Mouse (Mus musculus) neural tube, embryonic 13.5 days (tissue): ENCODE measurements around the gene Zfp119b. TPM values are rescaled to one million over a fixed set of nuclear protein-coding genes. Genes with fewer than 3 reads are reported as not detected.
"Not testable (repeated sequence)": the region's sequence is repeated elsewhere in the genome, so short reads cannot be mapped to it uniquely, and the experiment has no call there.

Source experiments
- ATAC-seq: fragments of 200-750 bp; cut with Nextera tagmentation; 2 replicates; pipeline ENCODE4 v1.8.0; 2017; ENCODE audit warnings: low read depth, mild to moderate bottlenecking, moderate TSS enrichment, moderate library complexity
- H3K27ac ChIP-seq: fragments of 300-500 bp; sonication (generic); replicated peaks from 2 replicates; pipeline ENCODE4 v1.5.1; 2015; ENCODE audit warnings: moderate library complexity, mild to moderate bottlenecking, inconsistent platforms
- H3K27me3 ChIP-seq: fragments of 300-500 bp; sonication (generic); 2 replicates; pipeline ENCODE4 v1.6.1; 2015; ENCODE audit warnings: mild to moderate bottlenecking, inconsistent platforms
- H3K36me3 ChIP-seq: fragments of 300-500 bp; sonication (generic); 2 replicates; pipeline ENCODE4 v1.6.1; 2015; ENCODE audit warnings: mild to moderate bottlenecking, inconsistent platforms
- H3K4me1 ChIP-seq: fragments of 300-500 bp; sonication (generic); replicated peaks from 2 replicates; pipeline ENCODE4 v1.6.1; 2015; ENCODE audit warnings: inconsistent platforms
- H3K4me2 ChIP-seq: fragments of 300-500 bp; sonication (generic); 2 replicates; pipeline ENCODE4 v1.6.1; 2015; ENCODE audit warnings: inconsistent platforms, mild to moderate bottlenecking, moderate library complexity
- H3K4me3 ChIP-seq: fragments of 300-500 bp; sonication (generic); 2 replicates; pipeline ENCODE4 v1.5.1; 2015; ENCODE audit warnings: mild to moderate bottlenecking, inconsistent platforms
- H3K9ac ChIP-seq: fragments of 300-500 bp; sonication (generic); 2 replicates; pipeline ENCODE4 v1.6.1; 2015; ENCODE audit warnings: moderate library complexity, mild to moderate bottlenecking, inconsistent platforms
- H3K9me3 ChIP-seq: fragments of 300-500 bp; sonication (generic); 2 replicates; pipeline ENCODE4 v1.6.1; 2016; ENCODE audit warnings: inconsistent platforms
- WGBS: fragments of 180-500 bp; shearing (Covaris S2); methylation state at CpG from one replicate; pipeline ENCODE4 v1.1.7; 2015; 5-methylcytosine and 5-hydroxymethylcytosine counted together
- polyA plus RNA-seq: library from polyadenylated mRNA; unstranded; fragments of >200 nt; fragmentation: Nextera tagmentation; extraction: Ambion mirVana; gene quantifications from 2 replicates; pipeline ENCODE4 v1.2.1, GENCODE M21; 2015

Zfp119b gene
- polyA plus RNA-seq, 1 experiment from 2014 or later: 9.0 TPM

DNA sequence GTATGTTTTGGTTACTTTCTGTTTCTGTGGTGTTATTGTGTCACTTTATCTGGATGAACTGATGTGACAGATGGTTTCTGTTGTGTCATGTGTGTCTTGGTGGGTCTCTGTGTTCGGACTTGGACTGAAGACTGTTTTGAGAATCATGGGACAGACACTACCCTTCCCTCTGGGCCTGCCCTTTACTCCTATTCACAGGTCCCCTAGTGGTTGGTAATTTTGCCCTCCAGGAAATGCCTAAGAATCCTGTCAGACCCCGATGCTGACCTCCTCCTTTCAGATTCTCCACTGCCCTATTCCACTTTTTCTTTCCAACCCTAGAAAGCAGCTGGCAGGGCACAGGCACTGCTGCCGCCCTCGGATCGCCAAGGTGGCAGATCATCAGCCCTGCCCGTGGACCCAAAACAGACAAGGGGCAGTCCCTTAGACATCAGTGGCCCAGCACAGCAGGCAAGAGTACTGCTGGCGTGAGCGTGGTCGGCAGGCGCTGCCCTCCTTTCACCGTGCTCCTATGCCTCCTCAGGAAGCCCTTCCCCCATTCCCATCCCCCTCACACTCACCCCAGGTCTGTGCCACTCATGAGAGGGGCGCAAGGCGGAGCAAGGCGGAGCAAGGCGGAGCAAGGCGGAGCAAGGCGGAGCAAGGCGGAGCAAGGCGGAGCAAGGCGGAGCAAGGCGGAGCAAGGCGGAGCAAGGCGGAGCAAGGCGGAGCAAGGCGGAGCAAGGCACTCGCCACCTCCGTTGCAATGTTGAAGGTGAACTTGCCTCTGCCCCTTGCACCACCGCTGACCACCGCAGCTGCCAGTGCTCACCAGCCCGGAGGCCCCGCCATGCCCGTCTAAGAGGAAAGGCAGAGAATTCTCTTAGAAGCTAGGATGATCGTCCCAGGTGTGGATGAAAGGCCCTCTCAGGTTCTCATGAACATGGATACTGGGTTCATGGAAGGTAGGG lies 17.5 kb downstream of the Zfp119b start:
- Histone ChIP-seq H3K4me3 (peak overlapping the region; percentile 60), H3K4me2 (peak overlapping the region; percentile 66), H3K27me3 (no peaks in the 10 kb centered on the region), H3K36me3 (no peaks in the 10 kb centered on the region), H3K9ac (peak overlapping the region; percentile 83), H3K4me1 (peaks cover 4% of the 10 kb centered on the region), H3K9me3 (no peaks in the 10 kb centered on the region), H3K27ac (peak overlapping the region; percentile 86)
- 1% methylated on average over 33 of the region's 33 CpGs for WGBS
- peak; percentile 99 for ATAC-seq

- H3K27me3 ChIP-seq: no peaks in the 10 kb centered on the region
- H3K36me3 ChIP-seq: no peaks in the 10 kb centered on the region
- ATAC-seq: no peak
- no peak overlapping the region for H3K27ac ChIP-seq
- H3K4me3 ChIP-seq: no peak overlapping the region
- H3K9ac ChIP-seq: no peak overlapping the region
- no peaks in the 10 kb centered on the region for H3K9me3 ChIP-seq
- H3K4me1 ChIP-seq: no peaks in the 10 kb centered on the region
- H3K4me2 ChIP-seq: no peak overlapping the region
Observed at GRCm38 (mm10) chr17:55906669-55907068, 42.6 kb downstream of the Zfp119b start.

DNA sequence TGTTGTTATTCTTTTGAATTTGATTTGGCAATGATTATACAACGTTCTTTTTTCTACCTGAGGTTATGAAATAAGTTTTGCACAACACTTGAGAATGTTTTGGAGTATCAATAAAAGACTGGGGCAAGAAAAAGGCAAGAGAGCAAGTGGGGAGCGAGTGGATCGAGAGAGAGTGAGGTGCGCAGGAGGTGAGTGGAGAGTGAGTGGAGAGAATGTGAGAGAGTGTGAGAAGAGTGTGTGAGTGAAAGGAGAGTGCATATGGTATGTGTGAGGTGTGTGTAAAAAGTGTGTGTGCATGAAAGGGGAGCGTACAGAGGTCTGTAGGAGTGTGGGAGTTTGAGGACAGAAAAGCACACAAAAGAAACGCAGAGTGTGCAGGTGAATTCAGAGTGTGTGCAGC lies 45.2 kb downstream of the Zfp119b start:
- no peak for ATAC-seq
- 0 out of 2 replicates have a peak, but pooled peaks cover under 1% of the 10 kb centered on the region for H3K9me3 ChIP-seq
- H3K9ac ChIP-seq: no peak overlapping the region
- no peaks in the 10 kb centered on the region for H3K4me1 ChIP-seq
- 79% methylated on average over 6 of the region's 6 CpGs for WGBS
- no peaks in the 10 kb centered on the region for H3K27me3 ChIP-seq
- H3K4me2 ChIP-seq: no peak overlapping the region
- no peak overlapping the region for H3K4me3 ChIP-seq
- 0 out of 2 replicates have a peak, but pooled peaks cover 5% of the 10 kb centered on the region for H3K36me3 ChIP-seq
- no peak overlapping the region for H3K27ac ChIP-seq

DNA sequence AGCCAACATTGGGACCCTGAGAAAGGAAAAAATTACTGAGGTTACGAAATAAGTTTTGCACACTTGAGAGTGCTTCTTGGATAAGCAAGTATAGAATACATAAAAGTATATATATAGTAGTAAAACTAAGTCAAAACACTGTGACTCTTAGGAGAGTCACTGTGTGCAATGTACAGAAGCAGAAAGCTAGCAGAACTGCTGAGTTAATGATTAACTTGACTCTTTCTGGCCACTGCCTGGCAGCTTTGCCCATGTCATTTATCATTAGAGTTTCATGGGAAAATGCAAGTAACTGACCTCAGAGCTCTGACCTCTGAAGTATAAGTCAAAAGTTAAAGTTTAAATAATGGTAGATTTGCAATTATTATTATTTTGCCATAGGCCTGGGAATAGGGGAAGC lies 45.6 kb downstream of the Zfp119b start:
- no peak for ATAC-seq
- Histone ChIP-seq H3K27me3 (no peaks in the 10 kb centered on the region), H3K4me2 (no peak overlapping the region), H3K36me3 (0 out of 2 replicates have a peak, but pooled peaks cover 8% of the 10 kb centered on the region), H3K9me3 (0 out of 2 replicates have a peak, but pooled peaks cover 3% of the 10 kb centered on the region), H3K4me1 (no peaks in the 10 kb centered on the region), H3K9ac (no peak overlapping the region), H3K27ac (no peak overlapping the region), H3K4me3 (no peak overlapping the region)
- 96% methylated on average over 1 of the region's 1 CpGs for WGBS

GRCm38 (mm10) chr17:55903087-55903486 lies 46.2 kb downstream of the Zfp119b start:
- H3K4me2 ChIP-seq: no peak overlapping the region
- WGBS: 68% methylated on average over 2 of the region's 2 CpGs
- H3K9ac ChIP-seq: no peak overlapping the region
- no peak overlapping the region for H3K4me3 ChIP-seq
- no peak overlapping the region for H3K27ac ChIP-seq
- no peaks in the 10 kb centered on the region for H3K27me3 ChIP-seq
- peaks cover 14% of the 10 kb centered on the region for H3K36me3 ChIP-seq
- ATAC-seq: no peak
- peaks cover 9% of the 10 kb centered on the region for H3K9me3 ChIP-seq
- H3K4me1 ChIP-seq: no peaks in the 10 kb centered on the region

DNA sequence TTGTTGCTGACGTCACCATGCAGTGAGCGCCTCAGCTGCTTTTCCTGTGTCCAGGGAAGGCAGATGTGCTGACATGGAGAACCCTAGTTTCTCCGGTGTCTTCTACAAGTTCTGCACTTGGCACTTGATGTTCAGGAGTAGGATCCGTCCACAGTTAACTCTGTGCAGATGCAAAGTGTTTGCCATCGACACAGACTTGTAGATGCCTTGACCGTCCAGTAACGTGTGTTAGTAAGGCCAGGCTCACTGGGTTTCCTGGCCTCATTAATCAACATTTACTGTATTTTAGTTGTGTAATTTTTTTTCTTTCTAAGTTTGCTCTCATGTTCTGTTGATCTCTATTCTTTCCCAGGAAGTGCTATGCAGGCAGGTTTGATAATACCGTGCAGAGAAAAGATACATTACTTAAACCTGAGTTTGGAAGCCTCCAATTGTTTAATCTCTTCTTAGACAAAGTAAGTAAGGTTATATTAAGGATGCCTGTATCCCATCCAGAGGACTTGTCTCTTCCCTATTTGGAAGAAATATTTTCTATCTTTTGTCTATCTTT lies 56.8 kb downstream of the Zfp119b start:
- H3K27me3 ChIP-seq, H3K9me3 ChIP-seq, ATAC-seq: not testable (repeated sequence)
- Histone ChIP-seq H3K36me3 (peaks cover 20% of the 10 kb centered on the region), H3K27ac (peak overlapping the region; percentile 69), H3K4me1 (peaks cover 11% of the 10 kb centered on the region), H3K9ac (peak overlapping the region; percentile 64), H3K4me2 (peak overlapping the region; percentile 58), H3K4me3 (peak overlapping the region; percentile 48)
- 13% methylated on average over 6 of the region's 8 CpGs for WGBS

Other genes with a start within 250 kb of the Zfp119b start
- 7.5 and 8.3 TPM in 2 replicates for gene Pot1b, start 236.9 kb downstream of the Zfp119b start, polyA plus RNA-seq
- gene Adgre4, start 199.5 kb downstream of the Zfp119b start, polyA plus RNA-seq: 0.06 TPM in 1 of 2 replicates, not detected in the other
- gene Zfp119a, start 70.6 kb downstream of the Zfp119b start, polyA plus RNA-seq: 10.1 and 11.9 TPM in 2 replicates
- 15.6 and 18.9 TPM in 2 replicates for gene Zfp959, start 57.4 kb downstream of the Zfp119b start, polyA plus RNA-seq
- gene Ebi3, start 3.1 kb upstream of the Zfp119b start, polyA plus RNA-seq: 4.1 and 5.1 TPM in 2 replicates
- 21.1 and 24.1 TPM in 2 replicates for gene Yju2, start 9.6 kb upstream of the Zfp119b start, polyA plus RNA-seq
- 150 and 161 TPM in 2 replicates for gene Shd, start 21.0 kb upstream of the Zfp119b start, polyA plus RNA-seq
- gene Fsd1, start 37.0 kb upstream of the Zfp119b start, polyA plus RNA-seq: 145 and 165 TPM in 2 replicates
- 6.4 and 7.4 TPM in 2 replicates for gene Stap2, start 56.1 kb upstream of the Zfp119b start, polyA plus RNA-seq
- 156 and 174 TPM in 2 replicates for gene Mpnd, start 56.2 kb upstream of the Zfp119b start, polyA plus RNA-seq
- gene Sh3gl1, start 87.1 kb upstream of the Zfp119b start, polyA plus RNA-seq: 112 and 114 TPM in 2 replicates
- 6.3 and 8.0 TPM in 2 replicates for gene Chaf1a, start 90.9 kb upstream of the Zfp119b start, polyA plus RNA-seq
- gene Ubxn6, start 125.5 kb upstream of the Zfp119b start, polyA plus RNA-seq: 79.6 and 91.4 TPM in 2 replicates
- gene Hdgfl2, start 130.1 kb upstream of the Zfp119b start, polyA plus RNA-seq: 140 and 150 TPM in 2 replicates
- gene Plin4, start 160.3 kb upstream of the Zfp119b start, polyA plus RNA-seq: 0.03 and 0.11 TPM in 2 replicates
- 0.83 and 0.93 TPM in 2 replicates for gene Plin5, start 168.1 kb upstream of the Zfp119b start, polyA plus RNA-seq
- gene Lrg1, start 172.5 kb upstream of the Zfp119b start, polyA plus RNA-seq: 0.22 TPM in 1 of 2 replicates, not detected in the other
- gene Sema6b, start 190.8 kb upstream of the Zfp119b start, polyA plus RNA-seq: 10.9 and 11.1 TPM in 2 replicates
- 8.5 and 9.1 TPM in 2 replicates for gene Tnfaip8l1, start 213.0 kb upstream of the Zfp119b start, polyA plus RNA-seq
- 67.4 and 74.2 TPM in 2 replicates for gene Mydgf, start 234.4 kb upstream of the Zfp119b start, polyA plus RNA-seq